In genomic region chr2:90964811-90965465, GRCm38 (mm10) we compare ENCODE assay signal across 9 mouse cellular contexts. TPM values are rescaled to one million over a fixed set of nuclear protein-coding genes. Genes with fewer than 3 reads are reported as not detected.
DNase-seq lines count a peak whose midpoint lies in the region; ATAC-seq lines count a peak whose summit lies in the region.
"Had no signal": no experiment of that assay in that cellular context is flagged by ENCODE, and none has a peak within 500 bp of the region (broad histone marks: within the 10 kb centered on the region; RNA-seq: fewer than 3 reads in every experiment).

No protein-coding gene starts in this region.

- no peak overlapping the region for H3K4me3 ChIP-seq in forebrain, embryonic 14.5 days (ENCODE audit: low read depth, low read length)
- H3K4me3 ChIP-seq in liver, embryonic 11.5 days (ENCODE audit: low read depth, low read length) = no peak overlapping the region

- ATAC-seq in forebrain, embryonic 14.5 days = peak; percentile 63
- peak; percentile 75 for ATAC-seq in liver, embryonic 11.5 days (replicated peaks; ENCODE audit: low FRiP score)

- no peaks in the 10 kb centered on the region for H3K27me3 ChIP-seq in forebrain, embryonic 14.5 days (replicated peaks; ENCODE audit: control insufficient read depth, insufficient read depth, low read length)
- H3K27me3 ChIP-seq in liver, embryonic 11.5 days (replicated peaks; ENCODE audit: control insufficient read depth, insufficient read depth, low read length) = no peaks in the 10 kb centered on the region
- H3K27me3 ChIP-seq: CH12.LX had no signal

- WGBS in forebrain, embryonic 14.5 days = 63% methylated on average over 7 of the region's 7 CpGs
- WGBS in liver, embryonic 11.5 days = 63% methylated on average over 7 of the region's 7 CpGs

- H3K9ac ChIP-seq in forebrain, embryonic 14.5 days (ENCODE audit: low read length) = no peak overlapping the region
- H3K9ac ChIP-seq in liver, embryonic 11.5 days (ENCODE audit: low read depth, low read length) = no peak overlapping the region

- no peaks in the 10 kb centered on the region for H3K9me3 ChIP-seq in forebrain, embryonic 14.5 days (replicated peaks; ENCODE audit: control insufficient read depth, low read length)
- no peaks in the 10 kb centered on the region for H3K9me3 ChIP-seq in liver, embryonic 11.5 days (ENCODE audit: control insufficient read depth, low read length)

- H3K36me3 ChIP-seq in forebrain, embryonic 14.5 days (ENCODE audit: control insufficient read depth, insufficient read depth, low read length) = no peaks in the 10 kb centered on the region
- no peaks in the 10 kb centered on the region for H3K36me3 ChIP-seq in liver, embryonic 11.5 days (ENCODE audit: control insufficient read depth, insufficient read depth, low read length)

- H3K4me1 ChIP-seq in forebrain, embryonic 14.5 days (ENCODE audit: control insufficient read depth, insufficient read depth, low read length) = peaks cover 10% of the 10 kb centered on the region; the same call in 1 of the 2 replicates
- peaks cover 16% of the 10 kb centered on the region for H3K4me1 ChIP-seq in liver, embryonic 11.5 days (replicated peaks; ENCODE audit: control insufficient read depth, insufficient read depth, low read length)

- peak; percentile 32 for DNase-seq in gastrocnemius, adult 18-20 months (ENCODE audit: low spot score)
- no peak for DNase-seq in gastrocnemius, postnatal 25 days
- peak; percentile 5 for DNase-seq in T-cell, adult 2 months (ENCODE audit: low spot score)
- DNase-seq in forebrain, embryonic 14.5 days (ENCODE audit: low spot score) = peak; percentile 58
- peak; percentile 37 for DNase-seq in heart, postnatal 4 days
- peak; percentile 37 for DNase-seq in liver, embryonic 11.5 days (ENCODE audit: low spot score)
- peak; percentile 75 to 87 for DNase-seq in right cerebral cortex, postnatal 10 days (ENCODE audit: low spot score in 2 of 2)
- no peak for DNase-seq in adrenal gland, postnatal 4 days (ENCODE audit: low spot score in 2 of 2)

- H3K27ac ChIP-seq in forebrain, embryonic 14.5 days (ENCODE audit: low read depth, low read length) = peak overlapping the region; percentile 54; the same call in 1 of the 2 replicates
- H3K27ac ChIP-seq in liver, embryonic 11.5 days (ENCODE audit: low read depth, low read length) = peak overlapping the region; percentile 21; the same call in 1 of the 2 replicates

- H3K4me2 ChIP-seq in forebrain, embryonic 14.5 days (ENCODE audit: low read length) = no peak overlapping the region
- no peak overlapping the region for H3K4me2 ChIP-seq in liver, embryonic 11.5 days

RNA-seq across cellular contexts. Expression of gene Celf1, which starts 24.8 kb away (rescaled TPM):
- total RNA-seq in gastrocnemius, adult 18-20 months (2021) = 10 to 100 TPM; 50.3 to 63.6 TPM
- total RNA-seq in gastrocnemius, postnatal 25 days (2021) = 10 to 100 TPM; 39.5 to 54.5 TPM
- polyA plus RNA-seq in forebrain, embryonic 14.5 days (2014; fragmentation: Nextera tagmentation; extraction: Ambion mirVana) = 76.4 and 91.0 TPM in 2 replicates
- total RNA-seq in heart, postnatal 4 days (2021) = 100 to 1,000 TPM; 135 to 145 TPM
- polyA plus RNA-seq in liver, embryonic 11.5 days (2014; fragmentation: Nextera tagmentation; extraction: Ambion mirVana) = 78.1 and 90.5 TPM in 2 replicates
- 100 to 1,000 TPM in 1 of 2 experiments, 10 to 100 TPM in 1; 94.0 to 103 TPM for total RNA-seq in adrenal gland, postnatal 4 days (2021)

Comparison
In these comparisons a context has a peak if more than half of its experiments do, and no peak if none do; other contexts are left out.
1. DNase-seq: peak in gastrocnemius, adult 18-20 months (single experiment), T-cell, adult 2 months (single experiment), forebrain, embryonic 14.5 days (single experiment), heart, postnatal 4 days (single experiment), liver, embryonic 11.5 days (single experiment) and right cerebral cortex, postnatal 10 days (2 of 2); none in gastrocnemius, postnatal 25 days (single experiment) and adrenal gland, postnatal 4 days (0 of 2).